Mouse (Mus musculus): ENCODE measurements around the gene Dld. TPM values are rescaled to one million over a fixed set of nuclear protein-coding genes. Genes with fewer than 3 reads are reported as not detected.

Dld gene
- total and polyA plus RNA-seq, 2 experiments from 2014 or later: 57.5 to 114 TPM

- no peaks in the 10 kb centered on the region for H3K9me3 ChIP-seq (ENCODE audit: low read length)
- DNase-seq (no peak), ATAC-seq (no peak)
- H3K4me2 ChIP-seq (ENCODE audit: low read depth): no peak overlapping the region
- no peak overlapping the region for H3K27ac ChIP-seq (ENCODE audit: low read depth, low read length)
- WGBS: 77% methylated on average over 3 of the region's 3 CpGs
- peaks cover 9% of the 10 kb centered on the region for H3K36me3 ChIP-seq (ENCODE audit: insufficient read depth)
- no peak overlapping the region for H3K4me3 ChIP-seq (ENCODE audit: low read depth, low read length)
- no peaks in the 10 kb centered on the region for H3K27me3 ChIP-seq (ENCODE audit: insufficient read depth, low read length)
- H3K9ac ChIP-seq: no peak overlapping the region
- no peaks in the 10 kb centered on the region for H3K4me1 ChIP-seq (ENCODE audit: insufficient read depth)
- TF ChIP-seq CTCF (IDR thresholded peaks at IDR 0.05; ENCODE audit: low read depth): no peak
Measured at GRCm38 (mm10) chr12:31295505-31295904, 55.7 kb downstream of the Dld start.

DNA sequence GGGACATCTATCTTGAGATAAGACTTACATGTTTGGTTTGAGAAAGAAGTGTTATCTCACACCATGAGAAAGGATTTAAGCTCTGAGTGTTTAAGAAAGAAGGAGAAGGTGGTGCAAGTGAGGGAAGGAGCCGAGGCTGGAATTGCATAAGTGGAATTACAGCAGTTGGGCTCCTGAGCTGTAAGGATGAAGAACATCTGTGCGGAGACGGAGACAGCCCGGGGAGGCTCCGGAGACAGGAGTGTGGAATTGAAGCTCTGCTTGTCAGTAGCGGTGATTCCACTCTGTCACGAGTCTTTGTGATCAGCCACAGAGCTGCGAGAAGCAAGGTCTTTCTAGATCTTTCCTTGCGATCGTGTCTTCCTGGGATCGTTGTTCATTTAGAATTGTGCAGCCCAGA is 56.3 kb downstream of the Dld start:
- Histone ChIP-seq H3K4me3 (ENCODE audit: low read depth, low read length) (no peak overlapping the region), H3K9me3 (ENCODE audit: low read length) (no peaks in the 10 kb centered on the region), H3K27ac (ENCODE audit: low read depth, low read length) (no peak overlapping the region), H3K27me3 (ENCODE audit: insufficient read depth, low read length) (no peaks in the 10 kb centered on the region), H3K36me3 (ENCODE audit: insufficient read depth) (peaks cover 4% of the 10 kb centered on the region), H3K4me2 (ENCODE audit: low read depth) (no peak overlapping the region), H3K4me1 (ENCODE audit: insufficient read depth) (no peaks in the 10 kb centered on the region), H3K9ac (no peak overlapping the region)
- TF ChIP-seq CTCF (IDR thresholded peaks at IDR 0.05; ENCODE audit: low read depth): no peak
- DNase-seq (no peak), ATAC-seq (no peak)
- 89% methylated on average over 11 of the region's 11 CpGs for WGBS

DNA sequence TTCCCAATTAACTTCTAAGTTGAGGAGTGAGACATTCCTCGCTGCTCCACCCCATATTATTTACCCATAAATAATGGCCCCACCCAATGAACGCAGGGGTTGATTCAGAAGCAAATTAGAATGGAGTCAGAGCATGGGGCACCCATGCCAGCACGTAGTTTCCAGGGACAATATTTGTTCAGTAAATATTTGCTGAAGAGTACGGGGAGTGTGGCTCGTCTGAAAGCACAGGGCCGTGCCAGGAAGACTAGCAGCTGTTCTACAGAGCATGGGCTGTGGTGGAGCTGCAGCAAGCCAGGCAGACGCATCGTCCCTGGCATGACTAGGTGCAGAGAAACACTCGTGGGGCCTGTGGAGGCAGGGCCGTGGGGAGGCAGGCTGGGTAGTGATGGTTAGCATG is 56.7 kb downstream of the Dld start:
- Histone ChIP-seq H3K9ac (no peak overlapping the region), H3K9me3 (ENCODE audit: low read length) (no peaks in the 10 kb centered on the region), H3K4me3 (ENCODE audit: low read depth, low read length) (no peak overlapping the region), H3K27ac (ENCODE audit: low read depth, low read length) (no peak overlapping the region), H3K4me2 (ENCODE audit: low read depth) (no peak overlapping the region), H3K36me3 (ENCODE audit: insufficient read depth) (0 out of 2 replicates have a peak, but pooled peaks cover 2% of the 10 kb centered on the region), H3K4me1 (ENCODE audit: insufficient read depth) (no peaks in the 10 kb centered on the region), H3K27me3 (ENCODE audit: insufficient read depth, low read length) (no peaks in the 10 kb centered on the region)
- DNase-seq (no peak), ATAC-seq (no peak)
- 58% methylated on average over 10 of the region's 10 CpGs for WGBS
- TF ChIP-seq CTCF (IDR thresholded peaks at IDR 0.05; ENCODE audit: low read depth): no peak

DNA sequence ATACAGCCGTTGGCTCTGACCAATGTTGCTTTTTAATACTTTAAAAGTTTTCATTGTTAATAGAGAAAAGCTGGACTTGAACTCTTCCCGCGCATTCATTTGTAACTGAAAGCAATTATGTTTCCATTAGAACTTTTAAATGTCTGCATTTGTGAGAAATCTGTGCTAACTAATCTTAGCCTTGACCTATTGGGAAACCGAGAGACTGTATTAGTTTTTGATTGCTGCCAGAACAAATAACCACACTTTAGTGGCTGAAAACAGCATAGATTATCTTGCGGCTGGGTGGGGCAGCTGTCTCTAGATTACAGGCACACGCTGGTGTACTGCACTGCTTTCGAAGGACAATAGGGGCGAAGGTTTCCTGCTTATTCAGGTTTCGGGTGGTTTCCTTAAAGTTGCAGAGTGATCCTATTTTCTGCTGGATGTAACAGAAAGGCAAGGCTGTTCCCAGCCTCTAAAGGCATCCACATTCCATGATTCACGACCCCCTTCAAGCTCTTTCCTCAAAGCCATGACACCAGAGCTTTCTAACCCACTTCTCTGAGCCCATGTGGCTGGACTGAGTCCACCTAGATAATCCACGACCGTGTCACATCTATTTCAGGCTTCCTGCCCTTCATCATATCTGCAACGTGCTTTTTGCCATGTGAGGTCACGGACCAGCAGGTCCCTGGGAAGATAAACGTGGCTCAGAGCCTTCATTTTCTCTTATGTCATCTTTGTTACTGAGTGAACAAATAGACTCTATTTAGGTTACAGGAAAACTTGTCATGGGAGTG is 57.7 kb downstream of the Dld start:
- WGBS: 78% methylated on average over 15 of the region's 15 CpGs
- no peaks in the 10 kb centered on the region for H3K36me3 ChIP-seq (ENCODE audit: insufficient read depth)
- ATAC-seq: no peak

GRCm38 (mm10) chr12:31290951-31291350 is 60.3 kb downstream of the Dld start:
- no peak overlapping the region for H3K27ac ChIP-seq (ENCODE audit: low read depth, low read length)
- no peak overlapping the region for H3K4me2 ChIP-seq (ENCODE audit: low read depth)
- H3K27me3 ChIP-seq (ENCODE audit: insufficient read depth, low read length): no peaks in the 10 kb centered on the region
- H3K4me3 ChIP-seq (ENCODE audit: low read depth, low read length): no peak overlapping the region
- 0 out of 2 replicates have a peak, but pooled peaks cover 5% of the 10 kb centered on the region for H3K36me3 ChIP-seq (ENCODE audit: insufficient read depth)
- 56% methylated on average over 3 of the region's 3 CpGs for WGBS
- no peak overlapping the region for H3K9ac ChIP-seq
- no peak for TF ChIP-seq CTCF (IDR thresholded peaks at IDR 0.05; ENCODE audit: low read depth)
- H3K9me3 ChIP-seq (ENCODE audit: low read length): no peaks in the 10 kb centered on the region
- no peaks in the 10 kb centered on the region for H3K4me1 ChIP-seq (ENCODE audit: insufficient read depth)
- DNase-seq: no peak
- ATAC-seq: peak; percentile 16; the same call in 1 of the 2 replicates

More for the DNA sequence above, 57.7 kb downstream of the Dld start:
- no peaks in the 10 kb centered on the region for H3K4me1 ChIP-seq (ENCODE audit: insufficient read depth)
- TF ChIP-seq CTCF (IDR thresholded peaks at IDR 0.05; ENCODE audit: low read depth): no peak
- no peak overlapping the region for H3K27ac ChIP-seq (ENCODE audit: low read depth, low read length)
- no peaks in the 10 kb centered on the region for H3K27me3 ChIP-seq (ENCODE audit: insufficient read depth, low read length)
- no peak overlapping the region for H3K9ac ChIP-seq
- DNase-seq: no peak
- no peak overlapping the region for H3K4me2 ChIP-seq (ENCODE audit: low read depth)
- no peaks in the 10 kb centered on the region for H3K9me3 ChIP-seq (ENCODE audit: low read length)
- no peak overlapping the region for H3K4me3 ChIP-seq (ENCODE audit: low read depth, low read length)

GRCm38 (mm10) chr12:31289046-31289445 is 62.2 kb downstream of the Dld start:
- H3K4me2 ChIP-seq (ENCODE audit: low read depth): no peak overlapping the region
- H3K36me3 ChIP-seq (ENCODE audit: insufficient read depth): 0 out of 2 replicates have a peak, but pooled peaks cover 5% of the 10 kb centered on the region
- no peaks in the 10 kb centered on the region for H3K27me3 ChIP-seq (ENCODE audit: insufficient read depth, low read length)
- H3K9ac ChIP-seq: no peak overlapping the region
- TF ChIP-seq CTCF (IDR thresholded peaks at IDR 0.05; ENCODE audit: low read depth): no peak
- WGBS: 83% methylated on average over 10 of the region's 10 CpGs
- no peaks in the 10 kb centered on the region for H3K4me1 ChIP-seq (ENCODE audit: insufficient read depth)
- no peak for ATAC-seq
- DNase-seq: no peak
- no peaks in the 10 kb centered on the region for H3K9me3 ChIP-seq (ENCODE audit: low read length)
- no peak overlapping the region for H3K4me3 ChIP-seq (ENCODE audit: low read depth, low read length)
- H3K27ac ChIP-seq (ENCODE audit: low read depth, low read length): no peak overlapping the region

- ATAC-seq: no peak
Measured at GRCm38 (mm10) chr12:31283617-31284136, 67.6 kb downstream of the Dld start.

More at GRCm38 (mm10) chr12:31283617-31284136, 67.6 kb downstream of the Dld start:
- Histone ChIP-seq H3K9me3 (ENCODE audit: low read length) (no peaks in the 10 kb centered on the region), H3K4me1 (ENCODE audit: insufficient read depth) (no peaks in the 10 kb centered on the region), H3K4me3 (ENCODE audit: low read depth, low read length) (no peak overlapping the region), H3K4me2 (ENCODE audit: low read depth) (no peak overlapping the region), H3K27ac (ENCODE audit: low read depth, low read length) (no peak overlapping the region), H3K27me3 (ENCODE audit: insufficient read depth, low read length) (no peaks in the 10 kb centered on the region), H3K9ac (no peak overlapping the region), H3K36me3 (ENCODE audit: insufficient read depth) (0 out of 2 replicates have a peak, but pooled peaks cover 11% of the 10 kb centered on the region)
- DNase-seq: no peak
- TF ChIP-seq CTCF (IDR thresholded peaks at IDR 0.05; ENCODE audit: low read depth): no peak
- WGBS: 69% methylated on average over 4 of the region's 4 CpGs

Data from forebrain, postnatal 0 days (tissue).